Mouse (Mus musculus) heart, embryonic 12.5 days (tissue): ENCODE results near the gene Gm8909. TPM values are rescaled to one million over a fixed set of nuclear protein-coding genes. Genes with fewer than 3 reads are reported as not detected.
"Not testable (repeated sequence)": the region's sequence is repeated elsewhere in the genome, so short reads cannot be mapped to it uniquely, and the experiment has no call there.

Source experiments
- ATAC-seq: fragments of 200-750 bp; cut with Nextera tagmentation; 2 replicates; pipeline ENCODE4 v1.8.0; 2017; ENCODE audit warnings: moderate TSS enrichment, moderate library complexity; ENCODE audit not compliant: insufficient number of reproducible peaks, low FRiP score
- H3K27ac ChIP-seq: fragments of 300-500 bp; sonication (generic); 2 replicates; pipeline ENCODE4 v1.5.1; 2016; ENCODE audit warnings: mild to moderate bottlenecking, moderate library complexity; ENCODE audit not compliant: poor library complexity, severe bottlenecking
- H3K27me3 ChIP-seq: fragments of 300-500 bp; sonication (generic); replicated peaks from 2 replicates; pipeline ENCODE4 v1.6.1; 2016; ENCODE audit warnings: mild to moderate bottlenecking, moderate library complexity
- H3K36me3 ChIP-seq: fragments of 300-500 bp; sonication (generic); 2 replicates; pipeline ENCODE4 v1.6.1; 2016; ENCODE audit warnings: mild to moderate bottlenecking, moderate library complexity
- H3K4me1 ChIP-seq: fragments of 300-500 bp; sonication (generic); replicated peaks from 2 replicates; pipeline ENCODE4 v1.6.1; 2016; ENCODE audit warnings: mild to moderate bottlenecking
- H3K4me2 ChIP-seq: fragments of 300-500 bp; sonication (generic); 2 replicates; pipeline ENCODE4 v1.6.1; 2016; ENCODE audit warnings: mild to moderate bottlenecking, moderate library complexity
- H3K4me3 ChIP-seq: fragments of 300-500 bp; sonication (generic); 2 replicates; pipeline ENCODE4 v1.5.1; 2016; ENCODE audit warnings: mild to moderate bottlenecking
- H3K9ac ChIP-seq: fragments of 300-500 bp; sonication (generic); 2 replicates; pipeline ENCODE4 v1.6.1; 2016; ENCODE audit warnings: mild to moderate bottlenecking, moderate library complexity
- H3K9me3 ChIP-seq: fragments of 300-500 bp; sonication (generic); replicated peaks from 2 replicates; pipeline ENCODE4 v1.6.1; 2016; ENCODE audit warnings: mild to moderate bottlenecking, moderate library complexity
- WGBS: fragments of 180-500 bp; shearing (Covaris S2); methylation state at CpG from one replicate; pipeline ENCODE4 v1.1.7; 2016; 5-methylcytosine and 5-hydroxymethylcytosine counted together
- polyA plus RNA-seq: library from polyadenylated mRNA; unstranded; fragments of >200 nt; fragmentation: Nextera tagmentation; extraction: Ambion mirVana; gene quantifications from 2 replicates; pipeline ENCODE4 v1.2.1, GENCODE M21; 2016

The Gm8909 gene
- polyA plus RNA-seq, 1 experiment from 2014 or later = not detected

- peaks cover 15% of the 10 kb centered on the region; the same call in 1 of the 2 replicates for H3K4me1 ChIP-seq
- peaks cover 81% of the 10 kb centered on the region for H3K27me3 ChIP-seq
Observed at GRCm38 (mm10) chr17:36161129-36162051, 6.9 kb downstream of the Gm8909 start.

GRCm38 (mm10) chr17:36158264-36158663 is 10.1 kb downstream of the Gm8909 start:
- Histone ChIP-seq H3K4me1 (peaks cover 15% of the 10 kb centered on the region; the same call in 1 of the 2 replicates), H3K4me2 (peak overlapping the region; percentile 70), H3K27me3 (peaks cover 82% of the 10 kb centered on the region), H3K4me3 (peak overlapping the region; percentile 45)
- not testable (repeated sequence) for H3K9me3 ChIP-seq, H3K36me3 ChIP-seq, ATAC-seq, H3K9ac ChIP-seq, H3K27ac ChIP-seq
- WGBS = 15% methylated on average over 11 of the region's 11 CpGs

More at GRCm38 (mm10) chr17:36161129-36162051, 6.9 kb downstream of the Gm8909 start:
- no peak overlapping the region for H3K27ac ChIP-seq
- H3K36me3 ChIP-seq = no peaks in the 10 kb centered on the region
- peak; percentile 15; the same call in 1 of the 2 replicates for ATAC-seq
- no peaks in the 10 kb centered on the region for H3K9me3 ChIP-seq
- no peak overlapping the region for H3K9ac ChIP-seq
- WGBS = 3% methylated on average over 53 of the region's 56 CpGs
- H3K4me2 ChIP-seq = peak overlapping the region; percentile 51
- H3K4me3 ChIP-seq = peak overlapping the region; percentile 34

GRCm38 (mm10) chr17:36157782-36158181 is 10.6 kb downstream of the Gm8909 start:
- Histone ChIP-seq H3K4me1 (peaks cover 15% of the 10 kb centered on the region; the same call in 1 of the 2 replicates), H3K4me2 (peak overlapping the region; percentile 70), H3K27me3 (peaks cover 83% of the 10 kb centered on the region), H3K4me3 (peak overlapping the region; percentile 45), H3K9ac (peak overlapping the region; percentile 58; the same call in 1 of the 2 replicates)
- not testable (repeated sequence) for H3K27ac ChIP-seq, H3K36me3 ChIP-seq, ATAC-seq, H3K9me3 ChIP-seq
- WGBS = under 1% methylated on average over 36 of the region's 36 CpGs

- H3K27me3 ChIP-seq = peaks cover 74% of the 10 kb centered on the region
- H3K4me3 ChIP-seq = no peak overlapping the region
- no peak overlapping the region for H3K4me2 ChIP-seq
- H3K4me1 ChIP-seq = peaks cover 5% of the 10 kb centered on the region; the same call in 1 of the 2 replicates
- ATAC-seq = no peak
- WGBS = 26% methylated on average over 3 of the region's 3 CpGs
- no peaks in the 10 kb centered on the region for H3K36me3 ChIP-seq
- H3K9me3 ChIP-seq = no peaks in the 10 kb centered on the region
- H3K27ac ChIP-seq = no peak overlapping the region
- H3K9ac ChIP-seq = no peak overlapping the region
Observed at GRCm38 (mm10) chr17:36154271-36155149, 13.8 kb downstream of the Gm8909 start.

- not testable (repeated sequence) for H3K9ac ChIP-seq, H3K36me3 ChIP-seq, H3K4me3 ChIP-seq, ATAC-seq, H3K4me1 ChIP-seq, H3K4me2 ChIP-seq, H3K27ac ChIP-seq, H3K9me3 ChIP-seq
- H3K27me3 ChIP-seq = peaks cover 60% of the 10 kb centered on the region
- 48% methylated on average over 4 of the region's 4 CpGs for WGBS
Observed at GRCm38 (mm10) chr17:36151200-36151599, 17.1 kb downstream of the Gm8909 start.

GRCm38 (mm10) chr17:36148468-36148867 is 19.9 kb downstream of the Gm8909 start:
- not testable (repeated sequence) for H3K4me1 ChIP-seq, ATAC-seq, H3K4me2 ChIP-seq, H3K27ac ChIP-seq, H3K36me3 ChIP-seq, H3K4me3 ChIP-seq, H3K9me3 ChIP-seq, H3K9ac ChIP-seq
- H3K27me3 ChIP-seq = peaks cover 56% of the 10 kb centered on the region
- 71% methylated on average over 5 of the region's 5 CpGs for WGBS

- H3K4me1 ChIP-seq, H3K4me3 ChIP-seq, H3K9ac ChIP-seq, H3K9me3 ChIP-seq, ATAC-seq, H3K27ac ChIP-seq, H3K4me2 ChIP-seq, H3K36me3 ChIP-seq: not testable (repeated sequence)
- WGBS = 66% methylated on average over 1 of the region's 1 CpGs
- H3K27me3 ChIP-seq = peaks cover 56% of the 10 kb centered on the region
Observed at GRCm38 (mm10) chr17:36146937-36147336, 21.4 kb downstream of the Gm8909 start.

- H3K4me1 ChIP-seq, ATAC-seq, H3K9me3 ChIP-seq, H3K36me3 ChIP-seq, H3K27ac ChIP-seq: not testable (repeated sequence)
- peak overlapping the region; percentile 73 for H3K4me2 ChIP-seq
- peak overlapping the region; percentile 49 for H3K4me3 ChIP-seq
- under 1% methylated on average over 13 of the region's 13 CpGs for WGBS
- H3K27me3 ChIP-seq = peaks cover 61% of the 10 kb centered on the region
- H3K9ac ChIP-seq = peak overlapping the region; percentile 56; the same call in 1 of the 2 replicates
Observed at GRCm38 (mm10) chr17:36145861-36146156, 22.5 kb downstream of the Gm8909 start.

GRCm38 (mm10) chr17:36145111-36145860 is 23.1 kb downstream of the Gm8909 start:
- no peaks in the 10 kb centered on the region for H3K9me3 ChIP-seq
- H3K9ac ChIP-seq = peak overlapping the region; percentile 56; the same call in 1 of the 2 replicates
- peaks cover 5% of the 10 kb centered on the region for H3K4me1 ChIP-seq
- no peak overlapping the region for H3K27ac ChIP-seq
- peak overlapping the region; percentile 49 for H3K4me3 ChIP-seq
- H3K27me3 ChIP-seq = peaks cover 63% of the 10 kb centered on the region
- H3K4me2 ChIP-seq = peak overlapping the region; percentile 73
- ATAC-seq = 0 out of 2 replicates have a peak, but pooled peaks have one; percentile 6
- 2% methylated on average over 78 of the region's 78 CpGs for WGBS
- H3K36me3 ChIP-seq = no peaks in the 10 kb centered on the region

- not testable (repeated sequence) for H3K27ac ChIP-seq, H3K9ac ChIP-seq, ATAC-seq, H3K9me3 ChIP-seq, H3K4me3 ChIP-seq, H3K4me2 ChIP-seq, H3K4me1 ChIP-seq, H3K36me3 ChIP-seq
- WGBS = 48% methylated on average over 1 of the region's 1 CpGs
- H3K27me3 ChIP-seq = peaks cover 75% of the 10 kb centered on the region
Observed at GRCm38 (mm10) chr17:36136299-36136848, 32.0 kb downstream of the Gm8909 start.
